Mouse (Mus musculus) urinary bladder, adult 2 months (tissue): ENCODE results near the gene Nrip1. TPM values are rescaled to one million over a fixed set of nuclear protein-coding genes. Genes with fewer than 3 reads are reported as not detected.

Experiments
- DNase-seq: peaks from one replicate; pipeline ENCODE4 v3.0.0; 2022; ENCODE audit warnings: low spot score
- polyA plus RNA-seq: library from polyadenylated mRNA; depleted of rRNA; stranded (reverse); fragments of >200 nt; gene quantifications from 2 replicates; pipeline ENCODE4 v1.2.3, GENCODE M21; 2012

Gene Nrip1
- polyA plus RNA-seq, 1 experiment = 5.5 TPM

GRCm38 (mm10) chr16:76316940-76317822, 56.4 kb downstream of the Nrip1 start:
- no peak for DNase-seq

- DNase-seq = no peak
Measured at GRCm38 (mm10) chr16:76315642-76316041, 58.0 kb downstream of the Nrip1 start.

GRCm38 (mm10) chr16:76314013-76314950, 59.3 kb downstream of the Nrip1 start:
- DNase-seq = no peak

GRCm38 (mm10) chr16:76312887-76313420, 60.7 kb downstream of the Nrip1 start:
- DNase-seq = no peak

- DNase-seq = no peak
Measured at GRCm38 (mm10) chr16:76310791-76311190, 62.8 kb downstream of the Nrip1 start.

GRCm38 (mm10) chr16:76310286-76310685, 63.3 kb downstream of the Nrip1 start:
- DNase-seq = no peak

- DNase-seq = no peak
Measured at GRCm38 (mm10) chr16:76309280-76309679, 64.3 kb downstream of the Nrip1 start.

- DNase-seq = no peak
Measured at GRCm38 (mm10) chr16:76307039-76307438, 66.6 kb downstream of the Nrip1 start.

- no peak for DNase-seq
Measured at GRCm38 (mm10) chr16:76306446-76306845, 67.2 kb downstream of the Nrip1 start.

- DNase-seq = no peak
Measured at GRCm38 (mm10) chr16:76303436-76303835, 70.2 kb downstream of the Nrip1 start.

GRCm38 (mm10) chr16:76301728-76302050, 71.9 kb downstream of the Nrip1 start:
- no peak for DNase-seq

GRCm38 (mm10) chr16:76301037-76301727, 72.4 kb downstream of the Nrip1 start:
- no peak for DNase-seq

GRCm38 (mm10) chr16:76300452-76300851, 73.2 kb downstream of the Nrip1 start:
- DNase-seq = no peak

GRCm38 (mm10) chr16:76299511-76299910, 74.1 kb downstream of the Nrip1 start:
- no peak for DNase-seq

GRCm38 (mm10) chr16:76295322-76295721, 78.3 kb downstream of the Nrip1 start:
- no peak for DNase-seq

- DNase-seq = no peak
Measured at GRCm38 (mm10) chr16:76294550-76294949, 79.1 kb downstream of the Nrip1 start.

- DNase-seq = no peak
Measured at GRCm38 (mm10) chr16:76293765-76294463, 79.7 kb downstream of the Nrip1 start.

GRCm38 (mm10) chr16:76293176-76293575, 80.5 kb downstream of the Nrip1 start:
- no peak for DNase-seq

- no peak for DNase-seq
Measured at GRCm38 (mm10) chr16:76292656-76293055, 81.0 kb downstream of the Nrip1 start.

GRCm38 (mm10) chr16:76291366-76291765, 82.3 kb downstream of the Nrip1 start:
- no peak for DNase-seq

- no peak for DNase-seq
Measured at GRCm38 (mm10) chr16:76289495-76289894, 84.1 kb downstream of the Nrip1 start.
